Mouse (Mus musculus) kidney, postnatal 10 days (tissue): ENCODE results near the gene Nsd1.
"Not testable (repeated sequence)": the region's sequence is repeated elsewhere in the genome, so short reads cannot be mapped to it uniquely, and the experiment has no call there.

Experiments used
- DNase-seq: peaks from one replicate; pipeline ENCODE4 v3.0.0; 2021; ENCODE audit warnings: mixed read lengths

The Nsd1 gene

DNA sequence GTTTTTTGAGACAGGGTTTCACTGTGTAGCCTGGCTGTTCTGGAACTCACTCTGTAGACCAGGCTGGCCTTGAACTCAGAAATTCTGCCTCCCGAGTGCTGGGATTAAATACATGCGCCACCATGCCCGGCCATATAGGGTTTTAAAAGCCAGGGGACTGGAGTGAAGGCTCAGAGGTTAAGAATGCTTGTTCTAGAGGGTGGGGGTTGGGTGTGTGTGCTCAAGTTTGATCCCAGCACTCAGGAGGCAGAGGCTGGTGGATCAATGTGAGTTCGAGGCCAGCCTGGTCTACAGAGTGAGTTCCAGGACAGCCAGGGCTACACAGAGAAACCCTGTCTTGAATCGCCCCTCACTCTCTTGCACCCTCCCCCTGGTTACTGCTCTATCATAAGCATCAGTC lies 18.0 kb upstream of the Nsd1 start:
- no peak for DNase-seq

DNA sequence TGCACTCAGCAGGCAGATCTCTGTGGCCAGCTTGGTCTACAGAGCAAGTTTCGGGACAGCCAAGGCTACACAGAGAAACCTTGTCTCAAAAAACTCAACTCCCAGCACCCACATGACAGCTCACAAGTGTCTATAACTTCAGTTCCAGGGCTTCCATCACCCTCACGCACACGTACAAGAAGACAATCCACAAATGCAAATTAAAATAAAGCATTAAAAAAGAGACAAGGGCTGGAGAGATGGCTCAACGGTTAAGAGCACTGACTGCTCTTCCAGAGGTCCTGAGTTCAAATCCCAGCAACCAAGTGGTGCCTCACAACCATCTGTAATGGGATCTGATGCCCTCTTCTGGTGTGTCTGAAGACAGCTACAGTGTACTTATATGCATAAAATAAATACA lies 6.8 kb upstream of the Nsd1 start:
- not testable (repeated sequence) for DNase-seq

GRCm38 (mm10) chr13:55203740-55204139 lies 5.8 kb upstream of the Nsd1 start:
- peak; percentile 77 for DNase-seq

GRCm38 (mm10) chr13:55204667-55205389 lies 4.8 kb upstream of the Nsd1 start:
- no peak for DNase-seq

GRCm38 (mm10) chr13:55205448-55206205 lies 4.0 kb upstream of the Nsd1 start:
- no peak for DNase-seq

- DNase-seq: no peak
These were observed 539 bp upstream of the Nsd1 start for GRCm38 (mm10) chr13:55208837-55209648.

- DNase-seq: peak; percentile 76
These were observed 800 bp downstream of the Nsd1 start for GRCm38 (mm10) chr13:55210193-55210970.

- no peak for DNase-seq
These were observed 1.3 kb downstream of the Nsd1 start for GRCm38 (mm10) chr13:55210971-55211220.

GRCm38 (mm10) chr13:55211221-55212010 lies 1.8 kb downstream of the Nsd1 start:
- DNase-seq: peak; percentile 94

GRCm38 (mm10) chr13:55212011-55212360 lies 2.4 kb downstream of the Nsd1 start:
- peak; percentile 77 for DNase-seq

GRCm38 (mm10) chr13:55212361-55213137 lies 3.0 kb downstream of the Nsd1 start:
- peak; percentile 75 for DNase-seq

DNA sequence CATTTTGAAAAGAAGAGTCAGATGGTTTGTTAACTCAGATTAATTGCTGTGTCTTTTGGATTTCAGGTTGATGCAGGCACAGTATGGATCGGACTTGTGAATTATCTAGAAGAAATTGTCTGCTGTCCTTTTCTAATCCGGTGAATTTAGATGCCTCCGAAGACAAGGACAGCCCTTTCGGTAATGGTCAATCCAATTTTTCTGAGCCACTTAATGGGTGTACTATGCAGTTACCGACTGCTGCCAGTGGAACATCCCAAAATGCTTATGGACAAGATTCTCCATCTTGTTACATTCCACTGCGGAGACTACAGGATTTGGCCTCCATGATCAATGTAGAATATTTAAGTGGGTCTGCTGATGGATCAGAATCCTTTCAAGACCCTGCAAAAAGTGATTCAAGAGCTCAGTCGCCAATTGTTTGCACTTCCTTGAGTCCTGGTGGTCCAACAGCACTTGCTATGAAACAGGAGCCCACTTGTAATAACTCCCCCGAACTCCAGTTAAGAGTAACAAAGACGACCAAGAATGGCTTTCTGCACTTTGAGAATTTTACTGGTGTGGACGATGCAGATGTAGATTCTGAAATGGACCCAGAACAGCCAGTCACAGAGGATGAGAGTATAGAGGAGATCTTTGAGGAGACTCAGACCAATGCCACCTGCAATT lies 3.7 kb downstream of the Nsd1 start:
- no peak for DNase-seq

DNA sequence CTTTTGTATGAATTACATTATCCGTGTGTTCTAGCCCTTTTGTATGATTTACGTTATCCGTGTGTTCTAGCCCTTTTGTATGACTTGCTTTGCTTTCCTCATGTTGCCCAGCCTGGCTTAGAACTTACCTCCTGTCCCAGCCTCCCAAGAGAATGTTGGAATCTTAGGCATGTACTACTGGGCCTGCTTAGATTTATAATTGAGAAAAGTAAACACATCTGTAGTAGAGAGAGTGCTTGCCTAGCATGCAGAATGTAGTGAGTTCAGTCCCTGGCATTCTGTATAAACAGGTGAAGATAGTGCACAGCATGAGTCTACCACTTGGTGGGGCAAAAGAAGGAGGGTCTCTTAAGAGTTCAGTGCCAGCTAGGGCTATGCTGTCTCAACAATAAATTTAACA lies 14.8 kb downstream of the Nsd1 start:
- no peak for DNase-seq

GRCm38 (mm10) chr13:55230701-55231100 lies 21.1 kb downstream of the Nsd1 start:
- DNase-seq: no peak

GRCm38 (mm10) chr13:55243205-55243604 lies 33.6 kb downstream of the Nsd1 start:
- no peak for DNase-seq

DNA sequence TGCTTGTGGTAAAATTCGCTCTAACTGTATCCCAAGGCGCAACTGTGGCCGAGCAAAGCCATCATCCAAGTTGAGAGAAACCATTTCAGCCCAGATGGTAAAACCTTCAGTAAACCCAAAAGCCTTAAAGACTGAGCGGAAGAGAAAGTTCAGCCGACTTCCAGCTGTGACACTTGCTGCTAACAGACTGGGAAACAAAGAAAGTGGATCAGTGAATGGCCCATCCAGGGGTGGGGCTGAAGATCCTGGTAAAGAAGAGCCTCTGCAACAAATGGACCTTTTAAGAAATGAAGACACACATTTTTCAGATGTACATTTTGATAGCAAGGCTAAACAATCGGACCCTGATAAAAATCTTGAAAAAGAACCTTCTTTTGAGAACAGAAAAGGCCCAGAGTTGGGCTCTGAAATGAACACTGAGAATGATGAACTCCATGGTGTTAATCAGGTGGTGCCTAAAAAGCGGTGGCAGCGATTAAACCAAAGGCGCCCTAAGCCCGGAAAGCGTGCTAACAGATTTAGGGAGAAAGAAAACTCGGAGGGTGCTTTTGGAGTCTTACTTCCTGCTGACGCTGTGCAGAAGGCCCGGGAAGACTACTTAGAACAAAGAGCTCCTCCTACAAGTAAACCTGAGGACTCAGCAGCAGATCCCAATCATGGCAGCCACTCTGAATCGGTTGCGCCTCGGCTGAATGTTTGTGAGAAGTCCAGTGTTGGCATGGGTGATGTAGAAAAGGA lies 37.9 kb downstream of the Nsd1 start:
- DNase-seq: no peak

GRCm38 (mm10) chr13:55249246-55249645 lies 39.7 kb downstream of the Nsd1 start:
- no peak for DNase-seq

DNA sequence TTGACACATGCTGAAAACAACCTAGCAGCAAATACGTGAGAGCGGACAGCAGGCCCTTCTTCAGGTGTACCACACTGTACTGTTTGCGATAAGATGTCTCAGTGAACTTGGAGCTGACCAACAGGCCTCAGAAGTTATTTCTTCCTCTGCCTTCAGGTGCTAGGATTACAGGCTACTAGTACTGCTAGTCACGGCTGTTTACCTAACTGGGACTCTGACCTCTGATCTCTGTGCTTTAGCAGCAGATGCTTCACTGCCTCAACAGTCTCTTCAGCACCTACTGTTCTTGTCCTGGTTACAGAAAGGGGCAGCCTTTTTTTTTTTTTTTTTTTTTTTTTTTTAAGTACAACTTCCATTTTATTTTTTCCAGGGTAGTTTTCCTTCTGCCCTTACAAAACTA lies 43.2 kb downstream of the Nsd1 start:
- DNase-seq: no peak

DNA sequence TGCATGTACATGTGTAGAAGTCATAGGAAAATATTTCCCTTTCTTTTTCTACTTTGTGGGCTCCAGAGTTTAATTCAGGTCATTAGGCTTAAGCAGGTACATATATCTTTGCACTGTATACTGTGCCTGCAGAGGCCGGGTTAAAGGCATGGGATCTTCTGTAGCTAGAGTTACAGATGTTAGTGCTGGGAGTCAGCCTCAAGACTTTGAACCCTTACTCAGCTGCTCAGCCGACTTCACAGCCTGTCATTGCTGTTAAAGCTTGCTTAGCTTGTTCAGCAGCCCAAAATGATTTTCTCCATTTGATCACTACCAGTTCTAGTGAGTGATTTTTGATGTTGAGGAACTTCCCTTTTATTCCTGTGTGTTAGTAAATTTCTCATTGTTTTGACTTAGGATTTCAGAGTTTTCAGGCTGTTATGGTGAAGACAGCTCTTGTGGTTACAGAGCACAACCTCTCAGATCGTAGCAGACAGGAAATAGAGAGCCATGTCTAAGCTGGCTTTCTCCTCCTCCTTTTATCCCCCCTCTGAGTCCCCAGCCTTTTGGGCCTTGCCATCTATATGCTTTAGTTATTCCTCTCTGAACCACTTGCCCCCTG lies 45.6 kb downstream of the Nsd1 start:
- no peak for DNase-seq

GRCm38 (mm10) chr13:55258651-55259050 lies 49.1 kb downstream of the Nsd1 start:
- no peak for DNase-seq
